Mouse (Mus musculus) limb, embryonic 11.5 days (tissue): Measurements from ENCODE around the gene Nkiras2. TPM values are rescaled to one million over a fixed set of nuclear protein-coding genes. Genes with fewer than 3 reads are reported as not detected.
A peak's percentile ranks its signal among the peaks of the same experiment; 100 is the strongest.
"Not testable (repeated sequence)": the region's sequence is repeated elsewhere in the genome, so short reads cannot be mapped to it uniquely, and the experiment has no call there.

Experiments used
- ATAC-seq: fragments of 200-750 bp; cut with Nextera tagmentation; 2 replicates; pipeline ENCODE4 v1.8.0; 2017; ENCODE audit warnings: low read depth; ENCODE audit not compliant: insufficient number of reproducible peaks, low FRiP score, low TSS enrichment
- DNase-seq: peaks from one replicate; pipeline ENCODE4 v3.0.0-alpha.2; 2015; ENCODE audit warnings: low spot score
- H3K27ac ChIP-seq: fragments of 300-500 bp; sonication (generic); replicated peaks from 2 replicates; pipeline ENCODE4 v1.5.1; 2014; ENCODE audit warnings: low read depth, mild to moderate bottlenecking, low read length
- H3K27me3 ChIP-seq: fragments of 300-500 bp; sonication (generic); 2 replicates; pipeline ENCODE4 v1.6.1; 2014; ENCODE audit warnings: mild to moderate bottlenecking, low read length, mixed read lengths; ENCODE audit not compliant: control insufficient read depth, insufficient read depth
- H3K36me3 ChIP-seq: fragments of 300-500 bp; sonication (generic); 2 replicates; pipeline ENCODE4 v1.6.1; 2014; ENCODE audit warnings: mild to moderate bottlenecking, low read length, moderate library complexity, mixed read lengths; ENCODE audit not compliant: control insufficient read depth, insufficient read depth
- H3K4me1 ChIP-seq: fragments of 300-500 bp; sonication (generic); 2 replicates; pipeline ENCODE4 v1.6.1; 2014; ENCODE audit warnings: low read length, mixed read lengths; ENCODE audit not compliant: control insufficient read depth, insufficient read depth
- H3K4me2 ChIP-seq: fragments of 300-500 bp; sonication (generic); 2 replicates; pipeline ENCODE4 v1.6.1; 2014; ENCODE audit warnings: low read depth, mild to moderate bottlenecking, moderate library complexity; ENCODE audit not compliant: severe bottlenecking
- H3K4me3 ChIP-seq: fragments of 300-500 bp; sonication (generic); 2 replicates; pipeline ENCODE4 v1.5.1; 2014; ENCODE audit warnings: low read depth, low read length
- H3K9ac ChIP-seq: fragments of 300-500 bp; sonication (generic); 2 replicates; pipeline ENCODE4 v1.6.1; 2014; ENCODE audit warnings: mild to moderate bottlenecking, low read length
- H3K9me3 ChIP-seq: fragments of 300-500 bp; sonication (generic); 2 replicates; pipeline ENCODE4 v1.6.1; 2016; ENCODE audit warnings: low read length; ENCODE audit not compliant: control insufficient read depth
- WGBS: fragments of 180-500 bp; shearing (Covaris S2); extraction: QIAGEN DNeasy Blood & Tissue Kit; methylation state at CpG from one replicate; pipeline ENCODE4 v1.1.7; 2014; 5-methylcytosine and 5-hydroxymethylcytosine counted together
- polyA plus RNA-seq: library from polyadenylated mRNA; unstranded; fragments of >200 nt; fragmentation: Nextera tagmentation; extraction: Ambion mirVana; gene quantifications from 2 replicates; pipeline ENCODE4 v1.2.1, GENCODE M21; 2014

Nkiras2 gene
- polyA plus RNA-seq, 1 experiment from 2014 or later: 90.2 TPM

GRCm38 (mm10) chr11:100576256-100576655, 42.8 kb upstream of the Nkiras2 start:
- H3K27me3 ChIP-seq: no peaks in the 10 kb centered on the region; the same call in 1 of the 2 replicates
- H3K36me3 ChIP-seq: peaks cover 7% of the 10 kb centered on the region
- no peaks in the 10 kb centered on the region for H3K9me3 ChIP-seq
- no peak for DNase-seq
- 68% methylated on average over 21 of the region's 21 CpGs for whole genome bisulfite sequencing
- H3K4me2 ChIP-seq: no peak overlapping the region; the same call in 1 of the 2 replicates
- no peak overlapping the region for H3K27ac ChIP-seq
- H3K4me3 ChIP-seq: no peak overlapping the region
- H3K9ac ChIP-seq: no peak overlapping the region
- H3K4me1 ChIP-seq: no peaks in the 10 kb centered on the region
- no peak for ATAC-seq

- ATAC-seq: no peak
- H3K4me1 ChIP-seq: no peaks in the 10 kb centered on the region
- H3K4me3 ChIP-seq: no peak overlapping the region
- 86% methylated on average over 8 of the region's 8 CpGs for WGBS
- H3K4me2 ChIP-seq: no peak overlapping the region
- H3K27ac ChIP-seq: no peak overlapping the region
- peaks cover 11% of the 10 kb centered on the region for H3K36me3 ChIP-seq
- H3K27me3 ChIP-seq: no peaks in the 10 kb centered on the region
- H3K9me3 ChIP-seq: no peaks in the 10 kb centered on the region
- no peak for DNase-seq
- no peak overlapping the region for H3K9ac ChIP-seq
These were observed 41.0 kb upstream of the Nkiras2 start for GRCm38 (mm10) chr11:100577852-100578599.

DNA sequence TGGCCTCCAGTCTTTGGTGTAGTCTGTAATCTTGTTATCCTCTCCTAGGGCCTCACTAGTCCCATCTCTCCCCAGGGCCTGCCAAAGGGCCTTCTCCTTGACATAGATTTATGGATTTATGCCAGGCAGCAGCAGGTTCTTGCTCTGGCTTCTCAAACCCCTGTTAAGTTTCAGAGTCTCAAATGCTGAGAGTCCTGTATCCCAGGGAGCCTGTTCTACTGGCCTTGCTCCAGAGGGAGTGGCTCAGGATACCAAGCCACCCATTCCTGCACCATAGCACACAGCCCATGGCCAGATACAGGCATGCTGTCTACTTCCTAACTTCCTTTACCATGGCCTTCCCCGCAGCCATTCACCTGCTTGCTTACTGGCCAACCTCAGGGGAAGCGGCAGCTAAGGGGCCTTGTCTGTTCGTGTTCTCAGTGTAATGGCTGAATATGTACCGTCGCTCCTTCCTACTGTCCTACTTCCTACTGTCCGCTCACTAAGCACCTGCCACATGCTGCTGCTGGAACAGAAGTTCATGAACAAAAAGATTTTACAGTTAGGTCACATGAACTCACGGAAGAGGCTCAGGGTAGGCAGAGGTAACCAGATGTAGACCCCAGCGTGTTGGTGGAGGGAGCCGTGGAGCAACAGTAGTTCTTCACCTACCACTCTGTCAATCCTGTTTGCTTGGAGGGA, 39.8 kb upstream of the Nkiras2 start:
- Histone ChIP-seq H3K9ac (no peak overlapping the region), H3K4me3 (no peak overlapping the region), H3K27ac (no peak overlapping the region), H3K36me3 (peaks cover 15% of the 10 kb centered on the region), H3K4me2 (no peak overlapping the region), H3K4me1 (no peaks in the 10 kb centered on the region), H3K27me3 (no peaks in the 10 kb centered on the region), H3K9me3 (no peaks in the 10 kb centered on the region)
- DNase-seq (no peak), ATAC-seq (no peak)
- WGBS: 92% methylated on average over 9 of the region's 9 CpGs

DNA sequence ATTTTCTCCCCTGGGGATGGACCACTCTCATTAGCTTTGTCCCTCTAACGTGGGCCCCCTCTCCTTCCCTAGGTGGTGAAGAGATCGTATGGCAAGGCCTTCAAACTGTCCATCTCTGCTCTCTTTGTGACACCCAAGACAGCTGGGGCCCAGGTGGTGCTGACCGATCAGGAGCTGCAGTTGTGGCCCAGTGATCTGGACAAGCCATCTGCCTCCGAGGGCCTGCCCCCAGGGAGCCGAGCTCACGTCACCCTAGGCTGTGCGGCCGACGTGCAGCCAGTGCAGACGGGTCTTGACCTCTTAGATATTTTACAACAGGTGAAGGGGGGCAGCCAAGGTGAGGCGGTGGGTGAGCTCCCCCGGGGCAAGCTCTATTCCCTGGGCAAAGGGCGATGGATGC, 38.8 kb upstream of the Nkiras2 start:
- Histone ChIP-seq H3K27ac (no peak overlapping the region), H3K4me1 (no peaks in the 10 kb centered on the region), H3K4me2 (no peak overlapping the region), H3K4me3 (no peak overlapping the region), H3K9me3 (no peaks in the 10 kb centered on the region), H3K27me3 (no peaks in the 10 kb centered on the region), H3K9ac (no peak overlapping the region), H3K36me3 (peaks cover 24% of the 10 kb centered on the region)
- DNase-seq: no peak
- 87% methylated on average over 13 of the region's 13 CpGs for WGBS
- peak; percentile 23; the same call in 1 of the 2 replicates for ATAC-seq

- no peak for DNase-seq
- Histone ChIP-seq H3K4me1 (no peaks in the 10 kb centered on the region), H3K27ac (no peak overlapping the region), H3K9me3 (no peaks in the 10 kb centered on the region), H3K4me3 (no peak overlapping the region), H3K4me2 (no peak overlapping the region), H3K36me3 (peaks cover 38% of the 10 kb centered on the region), H3K9ac (no peak overlapping the region), H3K27me3 (no peaks in the 10 kb centered on the region)
- ATAC-seq: no peak
- 92% methylated on average over 4 of the region's 4 CpGs for WGBS
These were observed 37.3 kb upstream of the Nkiras2 start for GRCm38 (mm10) chr11:100581756-100582155.

DNA sequence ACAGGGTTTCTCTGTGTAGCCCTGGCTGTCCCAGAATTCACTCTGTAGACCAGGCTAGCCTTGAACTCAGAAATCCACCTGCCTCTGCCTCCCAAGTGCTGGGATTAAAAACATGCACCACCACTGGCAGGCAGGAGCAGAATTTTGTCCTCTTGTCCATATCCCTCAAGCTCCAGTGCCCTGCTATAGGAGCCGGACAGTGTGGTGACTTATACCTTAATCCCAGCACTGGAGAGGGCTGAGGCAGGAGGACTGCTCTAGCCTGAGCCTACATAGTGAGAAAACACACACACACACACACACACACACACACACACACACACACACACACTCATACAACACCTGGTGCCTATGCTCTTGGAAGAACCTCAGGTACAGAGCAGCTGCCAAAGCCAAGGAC, 36.6 kb upstream of the Nkiras2 start:
- not testable (repeated sequence) for H3K27me3 ChIP-seq, DNase-seq, H3K4me3 ChIP-seq, H3K4me1 ChIP-seq, H3K9ac ChIP-seq, H3K4me2 ChIP-seq, H3K9me3 ChIP-seq, ATAC-seq, H3K27ac ChIP-seq
- H3K36me3 ChIP-seq: peaks cover 38% of the 10 kb centered on the region
- 95% methylated on average over 1 of the region's 1 CpGs for WGBS

DNA sequence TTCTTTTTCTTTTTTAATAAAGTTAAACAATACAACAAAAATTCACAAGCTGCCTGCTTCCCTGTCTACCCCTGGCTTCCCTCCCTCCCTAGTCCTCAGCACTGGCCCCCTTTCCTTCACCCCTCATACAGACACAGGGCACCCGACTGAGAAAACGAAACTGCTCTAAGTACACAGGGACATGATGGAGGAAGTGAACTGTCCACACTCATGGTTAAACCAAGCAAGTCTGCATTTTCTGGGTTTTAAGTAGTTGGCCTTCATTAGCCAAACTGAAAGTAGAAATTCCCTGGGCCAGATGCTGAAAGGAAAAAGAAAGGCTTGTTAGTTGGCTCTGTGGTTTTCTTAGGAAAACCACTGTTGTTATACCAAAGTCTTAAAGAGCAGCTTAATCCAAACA, 36.2 kb upstream of the Nkiras2 start:
- Histone ChIP-seq H3K36me3 (peaks cover 40% of the 10 kb centered on the region), H3K4me2 (no peak overlapping the region)
- 91% methylated on average over 2 of the region's 2 CpGs for WGBS

GRCm38 (mm10) chr11:100584561-100584961, 34.5 kb upstream of the Nkiras2 start:
- DNase-seq (no peak), ATAC-seq (no peak)
- Histone ChIP-seq H3K9me3 (no peaks in the 10 kb centered on the region), H3K4me1 (no peaks in the 10 kb centered on the region), H3K36me3 (peaks cover 51% of the 10 kb centered on the region), H3K4me2 (no peak overlapping the region), H3K27me3 (no peaks in the 10 kb centered on the region), H3K4me3 (no peak overlapping the region), H3K27ac (no peak overlapping the region), H3K9ac (no peak overlapping the region)
- 94% methylated on average over 7 of the region's 7 CpGs for WGBS

More for the DNA sequence above, 36.2 kb upstream of the Nkiras2 start:
- H3K9ac ChIP-seq: no peak overlapping the region
- no peak for DNase-seq
- H3K4me3 ChIP-seq: no peak overlapping the region
- ATAC-seq: no peak
- no peaks in the 10 kb centered on the region for H3K9me3 ChIP-seq
- no peaks in the 10 kb centered on the region for H3K4me1 ChIP-seq
- no peaks in the 10 kb centered on the region for H3K27me3 ChIP-seq
- H3K27ac ChIP-seq: no peak overlapping the region
